Mouse (Mus musculus): ENCODE data around the gene Hnrnpr.

DNA sequence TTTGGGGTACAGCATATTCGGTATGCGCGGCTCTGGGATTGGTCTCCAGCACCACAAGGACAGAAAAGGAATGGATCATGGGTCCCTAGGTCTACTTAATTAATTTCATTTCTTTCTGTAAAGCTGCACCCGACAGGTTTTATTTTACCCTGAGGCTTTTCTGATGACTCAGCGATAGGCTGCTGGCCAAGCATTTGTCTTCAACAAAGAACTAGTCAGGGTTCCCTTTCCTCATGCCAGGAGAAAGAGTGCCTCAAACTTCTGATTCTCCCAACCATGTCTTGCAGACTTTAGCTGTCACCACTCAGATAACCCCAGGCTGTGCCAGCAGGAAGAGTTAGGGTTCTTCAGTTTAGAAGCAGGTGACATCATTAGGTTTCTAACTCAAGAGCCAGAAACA lies 66.3 kb downstream of the Hnrnpr start:
- TF ChIP-seq CTCF (IDR thresholded peaks at IDR 0.05; ENCODE audit: low read depth, low read length) (no peak), POLR2A (IDR thresholded peaks at IDR 0.05; ENCODE audit: extremely low read depth, insufficient read depth, low read length) (no peak)

All from liver, adult 2 months (tissue).